Mouse (Mus musculus) forebrain, postnatal 0 days (tissue): ENCODE data around the gene Vcpkmt. TPM values are rescaled to one million over a fixed set of nuclear protein-coding genes. Genes with fewer than 3 reads are reported as not detected.
"Not testable (repeated sequence)": the region's sequence is repeated elsewhere in the genome, so short reads cannot be mapped to it uniquely, and the experiment has no call there.

Source experiments
- ATAC-seq: fragments of 200-750 bp; cut with Nextera tagmentation; 2 replicates; pipeline ENCODE4 v1.8.0; 2017; ENCODE audit warnings: mild to moderate bottlenecking, moderate library complexity
- DNase-seq: peaks from one replicate; pipeline ENCODE4 v3.0.0-alpha.2; 2015
- H3K27ac ChIP-seq: fragments of 300-500 bp; sonication (generic); 2 replicates; pipeline ENCODE4 v1.5.1; 2014; ENCODE audit warnings: low read depth, mild to moderate bottlenecking, antibody characterized with exemption, low read length, moderate library complexity, mixed read lengths
- H3K27me3 ChIP-seq: fragments of 300-500 bp; sonication (generic); 2 replicates; pipeline ENCODE4 v1.6.1; 2014; ENCODE audit warnings: mild to moderate bottlenecking, low read length, mixed read lengths; ENCODE audit not compliant: insufficient read depth
- H3K36me3 ChIP-seq: fragments of 300-500 bp; sonication (generic); 2 replicates; pipeline ENCODE4 v1.6.1; 2014; ENCODE audit warnings: mild to moderate bottlenecking, moderate library complexity; ENCODE audit not compliant: insufficient read depth
- H3K4me1 ChIP-seq: fragments of 300-500 bp; sonication (generic); 2 replicates; pipeline ENCODE4 v1.6.1; 2014; ENCODE audit warnings: antibody characterized with exemption; ENCODE audit not compliant: insufficient read depth
- H3K4me2 ChIP-seq: fragments of 300-500 bp; sonication (generic); 2 replicates; pipeline ENCODE4 v1.6.1; 2014; ENCODE audit warnings: low read depth, mild to moderate bottlenecking, moderate library complexity
- H3K4me3 ChIP-seq: fragments of 300-500 bp; sonication (generic); 2 replicates; pipeline ENCODE4 v1.5.1; 2014; ENCODE audit warnings: low read depth, low read length, mixed read lengths
- H3K9ac ChIP-seq: fragments of 300-500 bp; sonication (generic); 2 replicates; pipeline ENCODE4 v1.6.1; 2014; ENCODE audit warnings: mild to moderate bottlenecking
- H3K9me3 ChIP-seq: fragments of 300-500 bp; sonication (generic); 2 replicates; pipeline ENCODE4 v1.6.1; 2016; ENCODE audit warnings: low read length
- CTCF ChIP-seq: sonication (generic); IDR thresholded peaks from 2 replicates; pipeline ENCODE4 v1.5.1; 2016; ENCODE audit warnings: antibody characterized with exemption, control low read depth, low read depth
- WGBS: fragments of 180-500 bp; shearing (Covaris S2); extraction: QIAGEN DNeasy Blood & Tissue Kit; methylation state at CpG from one replicate; pipeline ENCODE4 v1.1.7; 2014; 5-methylcytosine and 5-hydroxymethylcytosine counted together
- polyA plus RNA-seq: library from polyadenylated mRNA; unstranded; fragments of >200 nt; fragmentation: Nextera tagmentation; extraction: Ambion mirVana; gene quantifications from 2 replicates; pipeline ENCODE4 v1.2.1, GENCODE M21; 2015
- total RNA-seq: library from RNA; depleted of rRNA; stranded (reverse); fragments of >200 nt; gene quantifications from 2 replicates; pipeline ENCODE4 v1.2.3, GENCODE M21; 2014

Vcpkmt gene
- total and polyA plus RNA-seq, 2 experiments from 2014 or later, result 8.9 to 39.2 TPM

- no peak for DNase-seq
Observed at GRCm38 (mm10) chr12:69579623-69580022, 3.2 kb downstream of the Vcpkmt start.

GRCm38 (mm10) chr12:69576120-69576627 lies 6.7 kb downstream of the Vcpkmt start:
- Histone ChIP-seq H3K9me3 (no peaks in the 10 kb centered on the region), H3K9ac (no peak overlapping the region), H3K4me3 (no peak overlapping the region), H3K27me3 (no peaks in the 10 kb centered on the region), H3K36me3 (peaks cover 32% of the 10 kb centered on the region), H3K4me2 (no peak overlapping the region), H3K4me1 (no peaks in the 10 kb centered on the region), H3K27ac (no peak overlapping the region)
- no peak for TF ChIP-seq CTCF
- WGBS, result 82% methylated on average over 9 of the region's 9 CpGs
- no peak for DNase-seq
- no peak for ATAC-seq

More at GRCm38 (mm10) chr12:69579623-69580022, 3.2 kb downstream of the Vcpkmt start:
- Histone ChIP-seq H3K9ac (no peak overlapping the region), H3K4me1 (peaks cover 9% of the 10 kb centered on the region; the same call in 1 of the 2 replicates), H3K36me3 (peaks cover 34% of the 10 kb centered on the region), H3K4me2 (no peak overlapping the region), H3K27ac (no peak overlapping the region), H3K9me3 (no peaks in the 10 kb centered on the region), H3K4me3 (no peak overlapping the region), H3K27me3 (no peaks in the 10 kb centered on the region)
- no peak for ATAC-seq
- 94% methylated on average over 5 of the region's 5 CpGs for WGBS
- no peak for TF ChIP-seq CTCF

- H3K9me3 ChIP-seq, result no peaks in the 10 kb centered on the region
- 0 out of 2 replicates have a peak overlapping the region, but pooled peaks have one; percentile 18 for H3K9ac ChIP-seq
- no peaks in the 10 kb centered on the region for H3K27me3 ChIP-seq
- H3K4me2 ChIP-seq, result peak overlapping the region; percentile 43
- peak; percentile 85 for TF ChIP-seq CTCF
- no peaks in the 10 kb centered on the region for H3K4me1 ChIP-seq
- peak; percentile 91 for DNase-seq
- ATAC-seq, result peak; percentile 79
- WGBS, result 24% methylated on average over 17 of the region's 17 CpGs
- H3K36me3 ChIP-seq, result peaks cover 27% of the 10 kb centered on the region
- H3K27ac ChIP-seq, result no peak overlapping the region
- H3K4me3 ChIP-seq, result peak overlapping the region; percentile 24
Observed at GRCm38 (mm10) chr12:69573916-69574881, 8.6 kb downstream of the Vcpkmt start.

GRCm38 (mm10) chr12:69573271-69573670 lies 9.6 kb downstream of the Vcpkmt start:
- DNase-seq (no peak), ATAC-seq (no peak)
- H3K27ac ChIP-seq, result no peak overlapping the region
- no peak overlapping the region for H3K9ac ChIP-seq
- no peaks in the 10 kb centered on the region for H3K4me1 ChIP-seq
- WGBS, result 93% methylated on average over 8 of the region's 8 CpGs
- H3K4me2 ChIP-seq, result no peak overlapping the region
- no peaks in the 10 kb centered on the region for H3K9me3 ChIP-seq
- peaks cover 24% of the 10 kb centered on the region for H3K36me3 ChIP-seq
- no peak for TF ChIP-seq CTCF
- no peak overlapping the region for H3K4me3 ChIP-seq
- no peaks in the 10 kb centered on the region for H3K27me3 ChIP-seq

GRCm38 (mm10) chr12:69569926-69570325 lies 12.9 kb downstream of the Vcpkmt start:
- TF ChIP-seq CTCF, result no peak
- WGBS, result 96% methylated on average over 3 of the region's 3 CpGs
- Histone ChIP-seq H3K27me3 (no peaks in the 10 kb centered on the region), H3K27ac (no peak overlapping the region), H3K9me3 (no peaks in the 10 kb centered on the region), H3K36me3 (no peaks in the 10 kb centered on the region), H3K4me2 (no peak overlapping the region), H3K4me3 (no peak overlapping the region), H3K9ac (no peak overlapping the region), H3K4me1 (no peaks in the 10 kb centered on the region)
- ATAC-seq (no peak), DNase-seq (no peak)

- H3K27ac ChIP-seq, result no peak overlapping the region
- no peaks in the 10 kb centered on the region for H3K36me3 ChIP-seq
- no peak for DNase-seq
- ATAC-seq, result no peak
- H3K4me1 ChIP-seq, result no peaks in the 10 kb centered on the region
- no peak overlapping the region for H3K4me2 ChIP-seq
- H3K9ac ChIP-seq, result no peak overlapping the region
- WGBS, result 80% methylated on average over 3 of the region's 3 CpGs
- H3K27me3 ChIP-seq, result no peaks in the 10 kb centered on the region
- H3K9me3 ChIP-seq, result no peaks in the 10 kb centered on the region
- H3K4me3 ChIP-seq, result no peak overlapping the region
- TF ChIP-seq CTCF, result no peak
Observed at GRCm38 (mm10) chr12:69568266-69568665, 14.6 kb downstream of the Vcpkmt start.

GRCm38 (mm10) chr12:69561006-69561405 lies 21.8 kb downstream of the Vcpkmt start:
- not testable (repeated sequence) for H3K4me3 ChIP-seq, DNase-seq
- 86% methylated on average over 6 of the region's 6 CpGs for WGBS

More at GRCm38 (mm10) chr12:69561006-69561405, 21.8 kb downstream of the Vcpkmt start:
- ATAC-seq, H3K27me3 ChIP-seq, H3K9ac ChIP-seq, H3K4me1 ChIP-seq, H3K9me3 ChIP-seq, H3K4me2 ChIP-seq, H3K36me3 ChIP-seq, H3K27ac ChIP-seq: not testable (repeated sequence)
